Mouse (Mus musculus) intestine, embryonic 16.5 days (tissue): ENCODE data around the gene Tet3. TPM values are rescaled to one million over a fixed set of nuclear protein-coding genes. Genes with fewer than 3 reads are reported as not detected.

Experiments
- ATAC-seq: fragments of 200-750 bp; cut with Nextera tagmentation; 2 replicates; pipeline ENCODE4 v1.8.0; 2017; ENCODE audit warnings: moderate TSS enrichment, moderate library complexity
- H3K27ac ChIP-seq: fragments of 300-500 bp; sonication (generic); 2 replicates; pipeline ENCODE4 v1.5.1; 2014; ENCODE audit warnings: mild to moderate bottlenecking, low read length
- H3K27me3 ChIP-seq: fragments of 300-500 bp; sonication (generic); replicated peaks from 2 replicates; pipeline ENCODE4 v1.6.1; 2014; ENCODE audit warnings: low read length, control low read depth, mixed read lengths; ENCODE audit not compliant: control insufficient read depth, insufficient read depth
- H3K36me3 ChIP-seq: fragments of 300-500 bp; sonication (generic); 2 replicates; pipeline ENCODE4 v1.6.1; 2014; ENCODE audit warnings: low read length, control low read depth; ENCODE audit not compliant: control insufficient read depth, insufficient read depth
- H3K4me1 ChIP-seq: fragments of 300-500 bp; sonication (generic); 2 replicates; pipeline ENCODE4 v1.6.1; 2014; ENCODE audit warnings: low read length, control low read depth, mixed read lengths; ENCODE audit not compliant: control insufficient read depth, insufficient read depth
- H3K4me2 ChIP-seq: fragments of 300-500 bp; sonication (generic); 2 replicates; pipeline ENCODE4 v1.6.1; 2014; ENCODE audit warnings: low read depth, low read length, control low read depth
- H3K4me3 ChIP-seq: fragments of 300-500 bp; sonication (generic); 2 replicates; pipeline ENCODE4 v1.5.1; 2014; ENCODE audit warnings: mild to moderate bottlenecking, low read length
- H3K9ac ChIP-seq: fragments of 300-500 bp; sonication (generic); 2 replicates; pipeline ENCODE4 v1.6.1; 2014; ENCODE audit warnings: low read depth, low read length
- H3K9me3 ChIP-seq: fragments of 300-500 bp; sonication (generic); 2 replicates; pipeline ENCODE4 v1.6.1; 2016; ENCODE audit warnings: low read length, control low read depth; ENCODE audit not compliant: control insufficient read depth
- WGBS: fragments of 180-500 bp; shearing (Covaris S2); extraction: QIAGEN DNeasy Blood & Tissue Kit; methylation state at CpG from one replicate; pipeline ENCODE4 v1.1.7; 2014; 5-methylcytosine and 5-hydroxymethylcytosine counted together
- polyA plus RNA-seq: library from polyadenylated mRNA; unstranded; fragments of >200 nt; fragmentation: Nextera tagmentation; extraction: Ambion mirVana; gene quantifications from 2 replicates; pipeline ENCODE4 v1.2.1, GENCODE M21; 2015

Gene Tet3
- polyA plus RNA-seq, 1 experiment from 2014 or later = 40.1 TPM

DNA sequence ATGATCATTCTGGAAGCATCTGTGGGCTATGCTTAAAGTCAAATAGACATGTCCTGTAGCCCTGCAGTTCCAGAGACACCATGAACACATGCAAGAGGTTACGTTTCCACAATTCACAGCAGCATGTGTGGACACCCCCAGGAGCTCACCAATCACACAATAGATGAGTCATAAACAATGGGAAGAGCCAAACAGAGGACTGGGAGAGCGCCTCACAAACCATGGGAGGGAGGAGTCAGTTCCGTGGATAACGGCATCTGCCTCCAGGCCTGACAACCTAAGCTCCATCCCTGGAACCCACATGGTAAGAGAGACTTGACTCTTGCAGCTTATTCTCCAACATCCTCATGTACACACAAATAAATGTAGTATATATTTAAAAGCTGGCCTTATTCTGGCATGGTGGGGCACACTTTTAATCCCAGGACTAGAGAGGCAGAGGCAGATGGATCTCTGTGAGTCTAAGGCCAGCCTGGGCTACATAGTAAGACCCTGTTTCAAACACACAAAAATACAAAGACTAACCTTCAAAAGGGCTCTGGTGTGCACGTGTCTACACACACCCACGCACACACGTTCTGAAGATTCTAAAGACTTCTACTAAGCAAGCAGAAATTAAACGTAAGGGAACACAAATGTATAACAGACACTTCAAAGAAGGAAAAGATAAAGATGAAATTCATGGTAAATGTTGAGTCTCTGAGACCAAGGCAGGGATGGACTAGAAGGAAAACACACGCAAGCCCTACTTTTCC lies 44.1 kb downstream of the Tet3 start:
- peak overlapping the region; percentile 26; the same call in 1 of the 2 replicates for H3K27ac ChIP-seq
- H3K4me1 ChIP-seq = peaks cover 70% of the 10 kb centered on the region
- no peaks in the 10 kb centered on the region for H3K36me3 ChIP-seq
- 81% methylated on average over 9 of the region's 9 CpGs for WGBS
- H3K9me3 ChIP-seq = no peaks in the 10 kb centered on the region
- no peak for ATAC-seq
- H3K4me2 ChIP-seq = no peak overlapping the region
- H3K27me3 ChIP-seq = no peaks in the 10 kb centered on the region
- no peak overlapping the region for H3K9ac ChIP-seq
- no peak overlapping the region for H3K4me3 ChIP-seq

DNA sequence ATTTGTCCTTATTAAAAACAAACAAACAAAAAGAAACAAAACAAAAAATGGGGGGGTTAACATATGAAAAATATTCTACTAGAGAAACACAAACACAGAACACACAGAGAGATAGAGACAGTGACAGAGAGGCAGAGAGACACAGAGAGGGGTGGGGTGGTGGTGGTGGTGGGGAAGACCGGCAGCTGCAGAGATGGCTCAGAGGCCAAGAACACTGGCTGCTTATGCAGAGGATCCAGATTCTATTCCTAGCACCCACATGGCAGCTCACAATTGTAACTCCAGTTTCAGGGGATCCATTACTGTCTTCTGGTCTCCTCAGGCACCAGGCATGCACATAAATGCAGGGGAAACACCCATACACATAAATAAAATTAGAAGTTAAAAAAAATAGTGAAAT lies 45.2 kb downstream of the Tet3 start:
- Histone ChIP-seq H3K36me3 (no peaks in the 10 kb centered on the region), H3K4me1 (peaks cover 69% of the 10 kb centered on the region), H3K9ac (no peak overlapping the region), H3K9me3 (no peaks in the 10 kb centered on the region), H3K4me3 (no peak overlapping the region), H3K4me2 (no peak overlapping the region), H3K27me3 (no peaks in the 10 kb centered on the region), H3K27ac (no peak overlapping the region)
- ATAC-seq = no peak
- 53% methylated on average over 1 of the region's 1 CpGs for WGBS

DNA sequence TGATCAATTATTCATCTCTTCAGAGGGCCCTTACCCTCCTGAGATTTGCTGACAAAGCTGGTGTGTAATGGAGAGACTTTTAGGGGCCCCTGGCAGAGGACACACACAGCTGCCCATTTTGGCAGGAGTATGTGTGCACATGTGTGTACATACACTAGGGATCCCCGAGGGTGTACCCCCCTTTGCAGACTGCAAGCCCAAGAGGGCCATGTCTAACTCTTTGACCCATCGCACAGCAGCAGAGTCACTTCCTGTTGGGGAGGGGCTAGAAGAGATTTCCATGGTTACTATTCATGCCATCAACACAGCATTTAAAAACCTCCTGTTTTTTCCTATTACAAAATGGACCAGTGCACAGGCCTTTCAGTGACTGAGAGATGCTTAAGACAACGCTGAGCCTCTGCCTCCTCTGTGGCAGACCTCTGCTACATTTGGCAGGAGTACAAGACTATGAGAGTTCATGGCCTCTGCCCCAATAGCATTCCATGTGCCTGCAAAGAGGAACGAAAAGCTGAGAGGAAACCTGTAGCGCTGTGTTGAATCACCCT lies 46.0 kb downstream of the Tet3 start:
- WGBS = 46% methylated on average over 5 of the region's 5 CpGs
- Histone ChIP-seq H3K27me3 (no peaks in the 10 kb centered on the region), H3K4me1 (peaks cover 62% of the 10 kb centered on the region), H3K4me3 (no peak overlapping the region), H3K9ac (no peak overlapping the region), H3K9me3 (no peaks in the 10 kb centered on the region), H3K4me2 (no peak overlapping the region), H3K36me3 (no peaks in the 10 kb centered on the region), H3K27ac (peak overlapping the region; percentile 44)
- no peak for ATAC-seq

DNA sequence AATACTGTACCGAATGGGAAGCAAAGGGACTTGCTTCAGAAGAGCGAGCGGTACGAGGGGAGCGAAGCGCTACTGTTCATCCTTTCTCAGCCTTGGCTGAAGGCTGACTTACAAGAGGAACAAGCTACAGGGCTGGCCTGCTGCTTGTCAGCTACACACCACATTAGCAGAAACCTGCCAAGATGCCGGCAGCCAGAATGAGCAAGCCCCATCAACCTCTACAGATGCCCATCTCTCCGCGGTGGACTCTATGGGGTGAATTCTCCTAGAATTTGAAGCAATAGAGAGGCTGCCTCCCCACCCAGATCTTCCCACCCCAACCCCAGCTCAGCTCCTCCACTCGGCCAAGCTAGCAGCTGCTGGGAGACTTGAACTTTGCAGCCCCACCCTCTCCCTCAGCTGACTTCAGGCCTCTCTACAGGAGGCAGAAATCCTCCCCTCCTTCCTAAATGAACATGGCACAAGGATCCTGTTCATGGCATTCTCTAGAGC lies 46.5 kb downstream of the Tet3 start:
- Histone ChIP-seq H3K36me3 (no peaks in the 10 kb centered on the region), H3K4me3 (no peak overlapping the region), H3K27me3 (no peaks in the 10 kb centered on the region), H3K9me3 (no peaks in the 10 kb centered on the region), H3K9ac (no peak overlapping the region; the same call in 1 of the 2 replicates), H3K4me1 (peaks cover 57% of the 10 kb centered on the region), H3K27ac (peak overlapping the region; percentile 44; the same call in 1 of the 2 replicates), H3K4me2 (no peak overlapping the region)
- no peak for ATAC-seq
- WGBS = 77% methylated on average over 10 of the region's 10 CpGs

DNA sequence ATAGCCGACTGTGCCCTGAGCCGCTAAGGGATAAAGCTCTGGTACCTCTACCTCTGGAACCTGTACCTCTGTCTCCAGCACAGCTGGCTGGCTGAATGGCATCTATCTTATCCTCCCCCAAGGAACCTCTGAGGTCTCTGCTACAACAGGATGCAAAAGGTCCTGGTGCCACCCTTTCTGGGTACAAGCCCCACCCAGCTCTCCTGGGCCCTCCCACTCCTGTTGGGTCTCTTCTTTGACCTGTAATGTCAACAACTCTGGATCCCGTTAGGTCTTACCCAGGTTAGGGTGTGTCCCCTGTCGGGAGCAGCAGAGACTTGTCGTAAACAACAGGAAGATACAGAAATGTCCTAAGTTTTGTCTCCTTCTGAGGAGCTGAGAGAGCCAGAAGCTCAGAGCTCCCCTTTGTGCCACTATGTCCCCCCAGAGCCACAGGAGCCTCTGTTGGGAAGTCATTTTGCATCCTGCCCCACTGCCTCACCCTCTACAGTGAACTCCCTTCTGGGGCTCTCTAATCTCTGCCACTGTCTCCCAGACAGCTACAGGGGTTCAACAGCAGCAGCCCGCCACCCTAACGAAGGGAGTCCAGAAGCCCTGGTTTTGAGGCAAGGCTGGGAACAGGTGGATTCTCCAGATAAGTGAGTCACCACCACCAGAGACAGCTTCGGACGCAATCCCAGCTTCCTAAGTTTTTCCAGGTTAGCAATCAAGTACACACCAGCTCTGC lies 47.1 kb downstream of the Tet3 start:
- Histone ChIP-seq H3K9ac (no peak overlapping the region; the same call in 1 of the 2 replicates), H3K27me3 (no peaks in the 10 kb centered on the region), H3K36me3 (no peaks in the 10 kb centered on the region), H3K27ac (no peak overlapping the region), H3K4me3 (no peak overlapping the region), H3K4me1 (peaks cover 51% of the 10 kb centered on the region), H3K9me3 (no peaks in the 10 kb centered on the region), H3K4me2 (no peak overlapping the region)
- 65% methylated on average over 9 of the region's 9 CpGs for WGBS
- no peak for ATAC-seq

DNA sequence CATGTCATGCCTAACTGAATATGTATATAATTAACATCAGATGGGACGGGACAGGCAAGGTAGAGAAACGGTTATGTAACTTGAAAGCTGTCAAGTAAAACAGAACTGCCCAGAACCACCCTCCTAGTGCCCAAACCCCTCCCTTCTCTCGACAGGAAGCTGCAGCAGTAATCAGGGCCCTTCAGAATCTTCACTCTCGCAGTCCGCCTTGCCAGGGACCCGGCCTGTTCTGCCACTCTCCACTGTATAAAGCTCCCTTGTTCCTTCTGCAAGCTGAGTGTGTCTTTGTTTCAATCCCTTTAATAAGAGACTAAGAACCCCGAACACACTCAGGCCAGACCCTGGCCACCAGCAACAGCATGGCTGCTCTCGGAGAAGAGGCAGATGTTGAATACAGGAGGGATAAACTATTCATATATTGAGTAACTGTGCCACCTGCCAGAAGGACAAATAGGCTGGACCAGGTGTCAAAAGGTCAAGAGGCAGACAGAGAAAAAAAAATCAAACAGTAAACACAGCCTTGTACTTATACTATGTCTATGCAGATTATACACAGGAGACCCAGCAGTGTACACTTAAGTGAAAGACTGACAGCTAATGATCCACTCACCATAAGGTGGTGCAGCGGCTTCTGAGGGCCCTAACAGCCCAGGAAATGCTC lies 48.7 kb downstream of the Tet3 start:
- Histone ChIP-seq H3K9ac (no peak overlapping the region), H3K36me3 (peaks cover under 1% of the 10 kb centered on the region; the same call in 1 of the 2 replicates), H3K27ac (peak overlapping the region; percentile 13; the same call in 1 of the 2 replicates), H3K4me3 (no peak overlapping the region), H3K27me3 (no peaks in the 10 kb centered on the region), H3K9me3 (no peaks in the 10 kb centered on the region), H3K4me1 (peaks cover 35% of the 10 kb centered on the region), H3K4me2 (no peak overlapping the region)
- ATAC-seq = no peak
- WGBS = 53% methylated on average over 9 of the region's 9 CpGs

DNA sequence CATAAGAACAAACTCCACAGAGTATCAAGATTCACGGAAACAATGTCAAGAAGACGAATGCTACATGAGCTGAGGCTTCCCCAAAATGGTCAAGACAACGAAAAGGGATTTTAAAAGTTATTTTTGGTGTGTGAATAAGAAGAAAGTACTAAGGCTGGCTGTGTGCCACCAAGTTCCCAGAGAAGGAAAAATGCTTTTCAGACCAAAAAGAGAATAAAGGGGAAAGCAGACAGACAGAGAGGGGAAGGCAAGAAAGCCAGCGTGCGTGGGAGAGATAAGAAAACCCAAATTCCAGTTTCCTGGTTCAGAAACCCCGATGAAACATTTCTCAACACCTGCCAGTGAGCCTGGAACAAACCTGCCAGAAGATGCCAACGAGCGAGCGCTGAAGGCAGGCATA lies 50.4 kb downstream of the Tet3 start:
- H3K9ac ChIP-seq = no peak overlapping the region
- no peaks in the 10 kb centered on the region for H3K27me3 ChIP-seq
- no peak overlapping the region for H3K4me3 ChIP-seq
- H3K27ac ChIP-seq = peak overlapping the region; percentile 63
- ATAC-seq = no peak
- H3K4me1 ChIP-seq = peaks cover 27% of the 10 kb centered on the region
- H3K9me3 ChIP-seq = no peaks in the 10 kb centered on the region
- H3K36me3 ChIP-seq = peaks cover 15% of the 10 kb centered on the region
- 68% methylated on average over 9 of the region's 9 CpGs for WGBS
- no peak overlapping the region for H3K4me2 ChIP-seq

DNA sequence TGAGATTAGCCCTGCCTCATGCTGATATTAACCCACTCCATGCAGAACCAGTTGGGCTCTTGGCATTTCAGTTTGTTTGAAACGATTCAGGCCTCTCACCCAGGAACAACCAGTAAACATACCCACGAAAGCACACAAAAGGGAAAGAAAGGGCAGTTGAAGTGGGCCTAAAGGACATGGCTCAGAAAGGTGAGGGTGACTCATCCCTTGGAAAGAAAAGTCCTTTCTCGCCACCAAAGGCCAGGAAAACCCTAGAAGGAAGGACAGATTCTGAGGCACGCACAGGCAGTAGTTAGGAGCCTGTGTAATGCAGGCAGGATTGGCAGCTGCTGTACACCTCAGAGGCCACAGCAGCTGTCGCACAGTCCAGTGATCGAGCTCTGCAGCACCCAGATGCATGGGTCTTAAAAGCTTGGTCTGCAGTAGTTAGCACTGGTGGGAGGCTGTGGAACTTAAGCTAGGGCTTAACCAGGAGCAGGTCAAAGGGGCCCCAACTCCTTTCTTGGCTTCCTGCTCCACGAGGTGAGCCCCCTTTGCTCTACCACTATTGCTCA lies 53.3 kb downstream of the Tet3 start:
- H3K27me3 ChIP-seq = no peaks in the 10 kb centered on the region
- no peak overlapping the region for H3K9ac ChIP-seq
- no peak for ATAC-seq
- 84% methylated on average over 7 of the region's 7 CpGs for WGBS
- H3K4me2 ChIP-seq = no peak overlapping the region
- H3K9me3 ChIP-seq = no peaks in the 10 kb centered on the region
- H3K4me3 ChIP-seq = no peak overlapping the region
- H3K4me1 ChIP-seq = peaks cover 4% of the 10 kb centered on the region; the same call in 1 of the 2 replicates
- peaks cover 34% of the 10 kb centered on the region for H3K36me3 ChIP-seq
- no peak overlapping the region for H3K27ac ChIP-seq

DNA sequence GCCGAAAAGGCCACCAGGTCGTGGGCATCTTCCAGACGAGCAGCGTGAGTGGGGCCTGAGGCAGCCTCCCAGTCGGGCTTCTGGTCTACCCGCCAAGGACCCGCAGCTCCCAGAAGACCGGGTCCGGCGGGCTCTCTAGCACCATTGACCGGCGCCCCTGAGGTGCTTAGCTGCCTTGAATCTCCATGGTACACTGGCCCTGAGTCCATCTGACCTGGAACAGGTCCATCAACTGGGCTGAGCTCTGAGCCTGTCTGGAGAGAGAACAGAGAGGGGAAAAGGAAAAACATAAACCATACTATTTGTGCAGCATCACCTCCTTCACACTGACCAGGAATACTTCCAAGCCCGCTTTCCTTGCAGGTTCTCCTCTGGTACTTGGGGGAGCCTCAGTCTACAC lies 54.3 kb downstream of the Tet3 start:
- ATAC-seq = no peak
- Histone ChIP-seq H3K27me3 (no peaks in the 10 kb centered on the region), H3K27ac (no peak overlapping the region), H3K9ac (no peak overlapping the region), H3K4me1 (peaks cover 4% of the 10 kb centered on the region), H3K9me3 (no peaks in the 10 kb centered on the region), H3K4me3 (no peak overlapping the region), H3K36me3 (peaks cover 38% of the 10 kb centered on the region), H3K4me2 (no peak overlapping the region)
- WGBS = 95% methylated on average over 13 of the region's 13 CpGs
